Mouse (Mus musculus): ENCODE measurements at regions not wholly inside any gene's neighbourhood (a gene's known extent, or its start where the extent isn't known, plus 50 kb on each side); places are given as distances from the start of the nearest gene placed in this dataset.

DNA sequence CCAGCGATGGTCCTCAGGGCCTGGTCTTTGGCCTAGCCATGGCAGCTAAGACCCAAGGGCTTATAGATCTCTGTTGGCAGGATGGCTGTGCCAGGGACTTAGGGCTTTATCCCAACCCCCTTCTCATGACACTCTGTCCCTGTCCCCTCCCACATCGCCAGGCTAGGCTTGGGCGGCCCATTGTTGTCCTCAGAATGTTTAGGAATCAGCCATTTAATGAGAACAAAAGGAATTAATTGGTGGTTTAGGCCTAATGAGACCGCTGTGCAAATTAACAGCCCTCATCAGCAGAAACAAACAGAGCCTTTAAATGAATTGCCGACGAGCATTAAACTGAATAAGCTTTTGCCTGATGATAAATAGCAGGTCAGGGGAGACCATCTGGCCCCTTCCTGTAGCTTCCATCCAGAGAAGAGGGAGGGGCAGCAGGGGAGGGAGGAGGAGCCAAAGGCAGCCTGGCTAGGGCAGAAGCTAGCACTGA is 96.2 kb downstream of the Tle3 start:
- in situ Hi-C loops (cut with MboI, MseI): loop anchor here (5.0 kb wide), 1 partner anchor 54 kb away; no protein-coding TSS in a partner anchor

Measured in T-helper 2 cell (primary cell).